Comparison of ENCODE assay signal across 21 mouse cellular contexts in genomic region chr15:97890450-97890849, GRCm38 (mm10). TPM values are rescaled to one million over a fixed set of nuclear protein-coding genes. Genes with fewer than 3 reads are reported as not detected.
DNase-seq lines count a peak whose midpoint lies in the region; ATAC-seq and TF ChIP-seq lines count a peak whose summit lies in the region.
"Had no signal": no experiment of that assay in that cellular context is flagged by ENCODE, and none has a peak within 500 bp of the region (broad histone marks: within the 10 kb centered on the region; RNA-seq: fewer than 3 reads in every experiment).

No protein-coding gene starts in this region.

- ATAC-seq in midbrain, embryonic 16.5 days, result no peak
- ATAC-seq in hindbrain, postnatal 0 days, result no peak
- ATAC-seq: CD4-positive, CD25-positive, alpha-beta regulatory T cell, adult 4 months; forebrain, embryonic 14.5 days; forebrain, postnatal 0 days; Patski had no signal

- H3K4me1 ChIP-seq in midbrain, embryonic 10.5 days, result peaks cover 9% of the 10 kb centered on the region
- no peaks in the 10 kb centered on the region for H3K4me1 ChIP-seq in midbrain, embryonic 16.5 days (ENCODE audit: control insufficient read depth, insufficient read depth, low read length)
- peaks cover 23 to 59% of the 10 kb centered on the region in 2 experiments for H3K4me1 ChIP-seq in CH12.LX (ENCODE audit: control insufficient read depth in 1 of 2, insufficient read depth in 2 of 2)
- H3K4me1 ChIP-seq in hindbrain, postnatal 0 days (ENCODE audit: insufficient read depth, low read length), result no peaks in the 10 kb centered on the region; the same call in 1 of the 2 replicates
- H3K4me1 ChIP-seq: embryonic facial prominence, embryonic 12.5 days had no signal

- H3K27me3 ChIP-seq in midbrain, embryonic 10.5 days (ENCODE audit: low read depth, poor library complexity, severe bottlenecking), result no peaks in the 10 kb centered on the region
- H3K27me3 ChIP-seq in midbrain, embryonic 16.5 days (ENCODE audit: control insufficient read depth, insufficient read depth, low read depth, low read length), result no peaks in the 10 kb centered on the region
- H3K27me3 ChIP-seq in CH12.LX (replicated peaks), result peaks cover 2% of the 10 kb centered on the region
- no peaks in the 10 kb centered on the region for H3K27me3 ChIP-seq in hindbrain, postnatal 0 days (ENCODE audit: insufficient read depth, low read length)
- H3K27me3 ChIP-seq: embryonic facial prominence, embryonic 12.5 days; embryonic facial prominence, embryonic 15.5 days; Patski had no signal

- peak; percentile 60 for TF ChIP-seq EP300 in CH12.LX (IDR thresholded peaks at IDR 0.05; ENCODE audit: low read length)

- 0 out of 2 replicates have a peak overlapping the region, but pooled peaks have one; percentile 10 for H3K27ac ChIP-seq in midbrain, embryonic 10.5 days (replicated peaks)
- H3K27ac ChIP-seq in midbrain, embryonic 16.5 days (ENCODE audit: low read length), result no peak overlapping the region
- no peak overlapping the region for H3K27ac ChIP-seq in CH12.LX (ENCODE audit: insufficient read depth, low read depth)
- H3K27ac ChIP-seq in hindbrain, postnatal 0 days, result no peak overlapping the region
- H3K27ac ChIP-seq: embryonic facial prominence, embryonic 12.5 days; embryonic facial prominence, embryonic 15.5 days; heart, embryonic 15.5 days; hindbrain, embryonic 14.5 days had no signal

- no peaks in the 10 kb centered on the region for H3K9me3 ChIP-seq in midbrain, embryonic 10.5 days (replicated peaks)
- no peaks in the 10 kb centered on the region for H3K9me3 ChIP-seq in midbrain, embryonic 16.5 days (replicated peaks; ENCODE audit: control insufficient read depth, low read length, poor library complexity, severe bottlenecking)
- H3K9me3 ChIP-seq in CH12.LX (replicated peaks; ENCODE audit: low read length), result no peaks in the 10 kb centered on the region
- H3K9me3 ChIP-seq in hindbrain, postnatal 0 days (ENCODE audit: low read length), result no peaks in the 10 kb centered on the region
- H3K9me3 ChIP-seq: embryonic facial prominence, embryonic 12.5 days; embryonic facial prominence, embryonic 15.5 days; heart, embryonic 15.5 days had no signal

- no peak overlapping the region for H3K4me3 ChIP-seq in midbrain, embryonic 10.5 days
- no peak overlapping the region for H3K4me3 ChIP-seq in midbrain, embryonic 16.5 days (ENCODE audit: low read depth, low read length)
- H3K4me3 ChIP-seq in CH12.LX (replicated peaks in 1 of 3; ENCODE audit: low read depth in 2 of 3, low read length in 2 of 3, poor library complexity in 1 of 3), result no peak overlapping the region
- no peak overlapping the region for H3K4me3 ChIP-seq in hindbrain, postnatal 0 days (ENCODE audit: low read length)
- H3K4me3 ChIP-seq: embryonic facial prominence, embryonic 12.5 days; embryonic facial prominence, embryonic 15.5 days; heart, embryonic 15.5 days had no signal

- H3K9ac ChIP-seq in midbrain, embryonic 16.5 days (ENCODE audit: low read depth, low read length), result no peak overlapping the region
- H3K9ac ChIP-seq in CH12.LX (ENCODE audit: insufficient read depth, low read depth), result no peak overlapping the region
- no peak overlapping the region for H3K9ac ChIP-seq in hindbrain, postnatal 0 days (replicated peaks; ENCODE audit: low read length)
- H3K9ac ChIP-seq: embryonic facial prominence, embryonic 12.5 days; embryonic facial prominence, embryonic 15.5 days; forebrain, postnatal 0 days; heart, embryonic 15.5 days; hindbrain, embryonic 14.5 days had no signal

- no peaks in the 10 kb centered on the region for H3K79me2 ChIP-seq in CH12.LX (replicated peaks; ENCODE audit: control insufficient read depth, extremely low read depth, insufficient read depth, poor library complexity, severe bottlenecking)

- DNase-seq in adrenal gland, adult 2 months, result peak; percentile 45
- DNase-seq in adrenal gland, postnatal 10 days, result no peak
- no peak for DNase-seq in midbrain, embryonic 10.5 days (ENCODE audit: low spot score)
- peak; percentile 71 for DNase-seq in CH12.LX (ENCODE audit: extremely low read depth)
- DNase-seq in frontal cortex, postnatal 14 days (ENCODE audit: low spot score in 2 of 2), result no peak
- no peak for DNase-seq in hindbrain, postnatal 0 days (ENCODE audit: low spot score)
- DNase-seq: cerebellum, adult 11 months; cerebellum, adult 2 months; cerebellum, adult 9-11 months; cerebellum, postnatal 25 days; forebrain, postnatal 0 days; gastrocnemius, postnatal 25 days had no signal

- no peak for TF ChIP-seq POLR2A in CH12.LX (IDR thresholded peaks at IDR 0.05; ENCODE audit: low read depth, low read length)

- TF ChIP-seq CTCF in CH12.LX (conservative IDR thresholded peaks at IDR 0.05 in 1 of 2, IDR thresholded peaks at IDR 0.05 in 1 of 2; ENCODE audit: low read depth in 2 of 2, low read length in 2 of 2), result no peak; a peak in 1 of 4 replicates
- no peak for TF ChIP-seq CTCF in hindbrain, postnatal 0 days (IDR thresholded peaks at IDR 0.05; ENCODE audit: low read depth)

- TF ChIP-seq RAD21 in CH12.LX (IDR thresholded peaks at IDR 0.05; ENCODE audit: low read depth, low read length), result no peak; the same call in 1 of the 2 replicates

- in situ Hi-C loops in CH12.LX (cut with MboI; ENCODE audit: low pct_ligation_motif_present, low pct_unique_long_range_greater_than_20kb, low sequenced_read_pairs), result loop anchor here (5.0 kb wide), 1 partner anchor 52 kb away; no protein-coding TSS in a partner anchor

- H3K4me2 ChIP-seq in midbrain, embryonic 16.5 days (ENCODE audit: low read length), result no peak overlapping the region
- H3K4me2 ChIP-seq in CH12.LX (ENCODE audit: insufficient read depth, low read depth, poor library complexity, severe bottlenecking), result peak overlapping the region; percentile 8; the same call in 1 of the 2 replicates
- no peak overlapping the region for H3K4me2 ChIP-seq in hindbrain, postnatal 0 days (ENCODE audit: low read depth, low read length)
- H3K4me2 ChIP-seq: embryonic facial prominence, embryonic 12.5 days; embryonic facial prominence, embryonic 15.5 days; heart, embryonic 11.5 days; heart, embryonic 15.5 days; hindbrain, embryonic 14.5 days had no signal

- WGBS in midbrain, embryonic 10.5 days, result 92% methylated on average over 10 of the region's 10 CpGs
- 86% methylated on average over 10 of the region's 10 CpGs for WGBS in midbrain, embryonic 16.5 days
- 86% methylated on average over 10 of the region's 10 CpGs for WGBS in hindbrain, postnatal 0 days

- no peaks in the 10 kb centered on the region for H3K36me3 ChIP-seq in midbrain, embryonic 10.5 days
- H3K36me3 ChIP-seq in midbrain, embryonic 16.5 days (ENCODE audit: control insufficient read depth, insufficient read depth, low read length), result no peaks in the 10 kb centered on the region
- H3K36me3 ChIP-seq in CH12.LX (replicated peaks in 1 of 2; ENCODE audit: control insufficient read depth in 1 of 2, insufficient read depth in 1 of 2, low read length in 1 of 2), result no peaks in the 10 kb centered on the region
- H3K36me3 ChIP-seq in hindbrain, postnatal 0 days (ENCODE audit: insufficient read depth, low read length), result no peaks in the 10 kb centered on the region
- H3K36me3 ChIP-seq: embryonic facial prominence, embryonic 12.5 days; embryonic facial prominence, embryonic 15.5 days; heart, embryonic 15.5 days had no signal

- dilution Hi-C loops in CH12.LX (cut with MboI; ENCODE audit: extremely low pct_ligation_motif_present, extremely low pct_unique_long_range_greater_than_20kb, low sequenced_read_pairs), result no loop called here

TF ChIP-seq in CH12.LX, 34 proteins besides CTCF, POLR2A, EP300 and RAD21 (continues in another document):
- TF ChIP-seq JUND (conservative IDR thresholded peaks at IDR 0.05; ENCODE audit: low read depth, low read length) (0 out of 2 replicates have a peak, but pooled peaks have one; percentile 30), RCOR1 (conservative IDR thresholded peaks at IDR 0.05; ENCODE audit: low read depth, low read length) (no peak; the same call in 1 of the 2 replicates), ZNF384 (IDR thresholded peaks at IDR 0.05; ENCODE audit: low read depth, low read length) (no peak), E2F4 (IDR thresholded peaks at IDR 0.05; ENCODE audit: insufficient replicate concordance, low read depth, low read length) (no peak), MXI1 (IDR thresholded peaks at IDR 0.05; ENCODE audit: low read depth, low read length) (no peak), KAT2A (IDR thresholded peaks at IDR 0.05; ENCODE audit: insufficient replicate concordance, low read length) (no peak), TCF12 (IDR thresholded peaks at IDR 0.05; ENCODE audit: low read depth, low read length) (peak; percentile 72; the same call in 1 of the 2 replicates), SIN3A (IDR thresholded peaks at IDR 0.05; ENCODE audit: low read length) (no peak), USF1 (IDR thresholded peaks at IDR 0.05; ENCODE audit: low read depth, low read length) (no peak), ZMIZ1 (IDR thresholded peaks at IDR 0.05; ENCODE audit: low read depth, low read length) (no peak), BHLHE40 (IDR thresholded peaks at IDR 0.05; ENCODE audit: low read depth, low read length) (peak; percentile 52), MAFK (IDR thresholded peaks at IDR 0.05; ENCODE audit: insufficient replicate concordance, low read length) (no peak)

RNA-seq across cellular contexts. Expression of gene Vdr, which starts 20.0 kb away (rescaled TPM):
- total RNA-seq in adrenal gland, adult 2 months (2021), result 10 to 100 TPM in 1 of 2 experiments, 1 to 10 TPM in 1; 6.6 to 17.1 TPM
- 2.7 and 5.8 TPM in 2 replicates for polyA plus RNA-seq in adrenal gland, adult 2 months (2012; rRNA removed)
- total RNA-seq in adrenal gland, postnatal 10 days (2021), result 1 to 10 TPM; 5.3 to 5.4 TPM
- polyA plus RNA-seq in midbrain, embryonic 10.5 days (2016; fragmentation: Nextera tagmentation; extraction: Ambion mirVana), result 0.72 and 1.0 TPM in 2 replicates
- polyA plus RNA-seq in midbrain, embryonic 16.5 days (2015; fragmentation: Nextera tagmentation; extraction: Ambion mirVana), result 0.05 and 0.15 TPM in 2 replicates
- total RNA-seq in CH12.LX (2012; rRNA removed) (0.63 and 0.68 TPM in 2 replicates), CH12.LX (2014; rRNA removed) (0.52 and 0.61 TPM in 2 replicates)
- polyA plus RNA-seq in CH12.LX (2012; ENCODE audit: insufficient read length, low read depth), result 1.3 and 1.7 TPM in 2 replicates
- 0.26 and 0.29 TPM in 2 replicates for total RNA-seq in hindbrain, postnatal 0 days (2014; rRNA removed)
- 0.38 and 0.76 TPM in 2 replicates for polyA plus RNA-seq in hindbrain, postnatal 0 days (2015; fragmentation: Nextera tagmentation; extraction: Ambion mirVana)

RNA-seq across cellular contexts. Expression of gene Hdac7, which starts 46.1 kb away (rescaled TPM):
- total RNA-seq in adrenal gland, adult 2 months (2021), result 10 to 100 TPM; 52.5 to 65.1 TPM
- 256 and 263 TPM in 2 replicates for polyA plus RNA-seq in adrenal gland, adult 2 months (2012; rRNA removed)
- 10 to 100 TPM; 50.4 to 76.7 TPM for total RNA-seq in adrenal gland, postnatal 10 days (2021)
- polyA plus RNA-seq in midbrain, embryonic 10.5 days (2016; fragmentation: Nextera tagmentation; extraction: Ambion mirVana), result 23.9 and 24.7 TPM in 2 replicates
- polyA plus RNA-seq in midbrain, embryonic 16.5 days (2015; fragmentation: Nextera tagmentation; extraction: Ambion mirVana), result 28.6 and 31.5 TPM in 2 replicates
- total RNA-seq in CH12.LX (2012; rRNA removed) (18.0 and 21.7 TPM in 2 replicates), CH12.LX (2014; rRNA removed) (17.7 and 19.8 TPM in 2 replicates)
- polyA plus RNA-seq in CH12.LX (2012; ENCODE audit: insufficient read length, low read depth), result 47.8 and 55.2 TPM in 2 replicates
- total RNA-seq in hindbrain, postnatal 0 days (2014; rRNA removed), result 23.6 and 28.6 TPM in 2 replicates
- 21.7 and 23.7 TPM in 2 replicates for polyA plus RNA-seq in hindbrain, postnatal 0 days (2015; fragmentation: Nextera tagmentation; extraction: Ambion mirVana)

Comparison
In these comparisons a context has a peak if more than half of its experiments do, and no peak if none do; other contexts are left out.
1. DNase-seq: peak in adrenal gland, adult 2 months (single experiment) and CH12.LX (single experiment); none in adrenal gland, postnatal 10 days (single experiment), midbrain, embryonic 10.5 days (single experiment), frontal cortex, postnatal 14 days (0 of 2) and hindbrain, postnatal 0 days (single experiment).